Mouse (Mus musculus): ENCODE measurements around the gene Gm20388.

DNA sequence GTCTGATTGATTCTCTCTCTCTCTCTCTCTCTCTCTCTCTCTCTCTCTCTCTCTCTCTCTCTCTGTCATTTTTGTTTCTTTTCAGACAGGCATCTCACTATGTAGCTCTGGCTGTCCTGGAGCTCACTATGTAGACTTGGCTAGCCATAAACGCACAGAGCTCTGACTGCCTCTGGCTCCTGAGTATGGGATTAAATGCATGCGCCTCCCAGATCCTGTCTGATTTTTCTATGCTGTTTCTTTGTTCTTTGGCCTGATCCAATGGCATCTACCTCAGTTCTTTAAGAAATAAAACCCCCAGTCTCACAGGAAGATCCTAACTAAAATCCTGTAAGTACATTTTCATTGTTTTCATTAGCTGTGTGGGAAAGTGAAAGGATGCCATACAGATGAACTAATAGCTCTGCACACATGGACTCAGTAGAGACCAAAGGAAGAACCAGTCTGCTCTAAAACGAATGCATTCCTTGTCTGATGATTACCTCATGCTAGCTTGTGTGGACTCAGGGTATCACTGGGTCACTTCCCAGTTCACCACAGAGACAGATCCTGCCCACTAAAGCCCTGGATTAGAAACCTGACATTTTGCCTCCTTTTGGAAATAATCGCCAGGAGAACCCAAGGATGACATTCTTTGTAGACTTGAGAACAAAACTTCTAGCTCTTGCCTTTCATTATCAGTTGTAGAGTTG is 4156.6 kb downstream of the Gm20388 start:
- TF ChIP-seq GATA1 (IDR thresholded peaks at IDR 0.05; ENCODE audit: borderline replicate concordance, low read length), result no peak
- no peak for TF ChIP-seq GATA2 (IDR thresholded peaks at IDR 0.05; ENCODE audit: borderline replicate concordance, low read depth, low read length)
- TF ChIP-seq CTCF (IDR thresholded peaks at IDR 0.05; ENCODE audit: low read depth, low read length), result no peak

All from G1E (cell line).